Mouse (Mus musculus): Measurements from ENCODE around the gene Smtnl2. TPM values are rescaled to one million over a fixed set of nuclear protein-coding genes. Genes with fewer than 3 reads are reported as not detected.
"Not testable (repeated sequence)": the region's sequence is repeated elsewhere in the genome, so short reads cannot be mapped to it uniquely, and the experiment has no call there.

Smtnl2 gene
- polyA plus RNA-seq, 1 experiment: not detected

DNA sequence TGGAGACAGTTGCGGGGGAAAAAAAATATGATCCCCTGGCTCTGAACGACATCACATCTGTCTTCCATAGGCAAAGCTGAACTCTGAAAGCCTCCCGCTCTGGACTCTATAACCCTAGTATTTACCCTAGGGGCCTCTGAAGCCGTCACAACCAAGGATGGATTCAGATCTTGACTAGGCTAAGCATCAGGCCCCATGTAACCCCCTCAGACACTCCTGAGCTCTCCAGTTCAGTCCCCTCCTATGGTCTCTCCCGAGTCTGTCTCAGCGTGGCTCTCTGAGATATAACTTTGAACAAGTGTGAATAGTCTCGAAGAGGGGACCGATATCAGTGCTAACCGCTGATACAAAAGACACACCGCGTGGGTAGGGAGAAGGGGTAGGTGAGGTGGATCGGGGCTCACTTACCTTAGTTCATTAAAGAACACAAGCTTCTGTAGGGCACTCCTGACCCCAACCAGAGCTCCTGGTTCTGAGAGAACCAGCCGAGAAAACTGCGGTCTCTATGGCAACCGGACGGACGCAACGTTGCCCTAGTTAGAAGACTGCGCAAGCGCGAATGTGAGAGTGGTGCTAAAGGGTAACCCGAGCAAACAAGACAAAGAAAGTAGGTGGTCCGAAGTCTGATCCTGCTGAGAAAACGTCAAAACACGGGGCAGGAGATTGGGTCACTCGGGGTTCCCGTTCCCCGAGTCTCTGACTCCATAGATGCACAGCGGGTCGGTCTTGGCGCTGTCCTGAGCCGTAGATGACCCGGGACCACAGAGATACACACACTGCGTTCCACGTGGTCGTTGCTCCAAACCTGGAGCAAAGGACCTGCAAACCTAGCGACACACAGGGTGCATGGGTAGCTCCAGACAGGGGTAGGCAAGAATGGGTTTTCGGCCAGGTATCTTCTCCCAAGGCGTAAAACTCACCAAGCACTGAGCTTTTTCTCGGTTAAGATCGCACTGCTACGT lies 49.8 kb downstream of the Smtnl2 start:
- Histone ChIP-seq H3K4me3 (replicated peaks) (peak overlapping the region; percentile 1), H3K36me3 (ENCODE audit: control insufficient read depth) (no peaks in the 10 kb centered on the region), H3K4me1 (ENCODE audit: control insufficient read depth) (peaks cover 3% of the 10 kb centered on the region; the same call in 1 of the 2 replicates), H3K9me3 (ENCODE audit: control insufficient read depth, low read length) (no peaks in the 10 kb centered on the region), H3K27me3 (ENCODE audit: control insufficient read depth) (peaks cover 20% of the 10 kb centered on the region)
- TF ChIP-seq GATA1 (IDR thresholded peaks at IDR 0.05; ENCODE audit: low read length) (no peak), TAL1 (IDR thresholded peaks at IDR 0.05; ENCODE audit: low read length) (no peak)

DNA sequence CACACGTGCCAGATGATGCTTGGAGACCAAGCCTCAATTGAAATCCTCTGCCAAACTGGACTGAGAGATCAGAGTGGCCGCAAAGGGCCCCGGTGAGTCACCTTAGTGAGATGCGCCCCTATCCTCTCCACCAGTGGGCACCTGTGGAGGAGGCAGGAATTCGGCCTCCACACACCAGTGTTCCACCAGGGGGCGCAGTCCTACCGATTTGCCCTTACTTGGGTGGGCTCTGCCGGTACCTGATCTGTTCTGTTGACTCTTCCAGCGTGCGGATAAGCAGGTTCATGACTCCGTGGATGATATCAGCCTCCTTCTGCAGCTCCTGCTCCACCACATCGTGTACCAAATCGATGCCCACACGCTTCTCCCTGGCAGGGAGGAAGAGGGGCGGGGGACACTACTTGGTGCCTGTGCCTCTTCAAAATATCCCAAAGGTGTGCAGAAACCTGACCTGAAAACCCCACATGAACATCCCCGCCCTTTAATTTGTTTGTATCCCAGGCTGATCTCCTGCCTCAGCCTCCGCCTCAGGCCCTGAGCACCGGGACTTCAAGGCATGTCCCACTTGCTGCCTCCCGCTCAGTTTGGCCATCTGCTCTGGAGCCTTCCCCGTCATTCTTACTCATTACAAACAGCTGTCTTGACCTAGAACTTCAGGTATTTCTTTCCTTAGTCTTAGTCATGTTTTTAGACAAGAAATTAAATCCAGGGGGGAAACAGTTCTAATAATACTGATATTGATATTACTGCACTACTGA lies 56.4 kb downstream of the Smtnl2 start:
- TF ChIP-seq TAL1 (IDR thresholded peaks at IDR 0.05; ENCODE audit: low read length): no peak
- Histone ChIP-seq H3K9me3 (ENCODE audit: control insufficient read depth, low read length) (no peaks in the 10 kb centered on the region), H3K27me3 (ENCODE audit: control insufficient read depth) (no peaks in the 10 kb centered on the region), H3K4me1 (ENCODE audit: control insufficient read depth) (no peaks in the 10 kb centered on the region), H3K36me3 (ENCODE audit: control insufficient read depth) (no peaks in the 10 kb centered on the region), H3K4me3 (replicated peaks) (no peak overlapping the region)

DNA sequence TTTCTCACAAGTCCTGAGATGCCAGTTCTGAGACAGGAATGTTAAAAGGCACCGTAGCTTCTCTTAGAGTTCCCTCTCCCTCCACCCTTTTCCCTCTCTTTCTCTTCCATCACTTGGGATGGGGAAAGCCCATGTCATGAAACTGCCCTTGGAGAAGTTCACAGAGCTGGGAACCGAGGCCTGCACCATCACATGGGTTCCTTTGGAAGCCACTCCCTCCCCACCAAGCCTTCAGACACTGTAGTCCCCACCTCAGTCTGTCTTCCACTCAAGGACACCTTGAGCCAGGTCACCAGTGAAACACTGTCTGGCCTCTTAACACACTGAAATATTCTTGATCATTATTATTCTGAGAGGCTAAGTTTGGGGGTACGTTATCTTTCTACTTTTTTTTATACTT lies 58.3 kb downstream of the Smtnl2 start:
- H3K9me3 ChIP-seq (ENCODE audit: control insufficient read depth, low read length): no peaks in the 10 kb centered on the region
- H3K36me3 ChIP-seq (ENCODE audit: control insufficient read depth): no peaks in the 10 kb centered on the region
- no peaks in the 10 kb centered on the region for H3K4me1 ChIP-seq (ENCODE audit: control insufficient read depth)
- no peak overlapping the region for H3K4me3 ChIP-seq (replicated peaks)
- H3K27me3 ChIP-seq (ENCODE audit: control insufficient read depth): no peaks in the 10 kb centered on the region
- TF ChIP-seq TAL1 (IDR thresholded peaks at IDR 0.05; ENCODE audit: low read length): no peak
- no peak for TF ChIP-seq GATA1 (IDR thresholded peaks at IDR 0.05; ENCODE audit: low read length)

GRCm38 (mm10) chr11:72352272-72352671 lies 59.2 kb downstream of the Smtnl2 start:
- no peak for TF ChIP-seq GATA1 (IDR thresholded peaks at IDR 0.05; ENCODE audit: low read length)
- no peak for TF ChIP-seq TAL1 (IDR thresholded peaks at IDR 0.05; ENCODE audit: low read length)
- no peaks in the 10 kb centered on the region for H3K27me3 ChIP-seq (ENCODE audit: control insufficient read depth)
- no peaks in the 10 kb centered on the region for H3K36me3 ChIP-seq (ENCODE audit: control insufficient read depth)
- H3K4me3 ChIP-seq (replicated peaks): no peak overlapping the region
- H3K9me3 ChIP-seq (ENCODE audit: control insufficient read depth, low read length): no peaks in the 10 kb centered on the region
- H3K4me1 ChIP-seq (ENCODE audit: control insufficient read depth): no peaks in the 10 kb centered on the region

- no peaks in the 10 kb centered on the region for H3K36me3 ChIP-seq (ENCODE audit: control insufficient read depth)
- no peaks in the 10 kb centered on the region for H3K4me1 ChIP-seq (ENCODE audit: control insufficient read depth)
- H3K27me3 ChIP-seq (ENCODE audit: control insufficient read depth): no peaks in the 10 kb centered on the region
- H3K9me3 ChIP-seq (ENCODE audit: control insufficient read depth, low read length): no peaks in the 10 kb centered on the region
- H3K4me3 ChIP-seq (replicated peaks): no peak overlapping the region
- no peak for TF ChIP-seq TAL1 (IDR thresholded peaks at IDR 0.05; ENCODE audit: low read length)
- no peak for TF ChIP-seq GATA1 (IDR thresholded peaks at IDR 0.05; ENCODE audit: low read length)
Measured at GRCm38 (mm10) chr11:72349652-72350051, 61.9 kb downstream of the Smtnl2 start.

DNA sequence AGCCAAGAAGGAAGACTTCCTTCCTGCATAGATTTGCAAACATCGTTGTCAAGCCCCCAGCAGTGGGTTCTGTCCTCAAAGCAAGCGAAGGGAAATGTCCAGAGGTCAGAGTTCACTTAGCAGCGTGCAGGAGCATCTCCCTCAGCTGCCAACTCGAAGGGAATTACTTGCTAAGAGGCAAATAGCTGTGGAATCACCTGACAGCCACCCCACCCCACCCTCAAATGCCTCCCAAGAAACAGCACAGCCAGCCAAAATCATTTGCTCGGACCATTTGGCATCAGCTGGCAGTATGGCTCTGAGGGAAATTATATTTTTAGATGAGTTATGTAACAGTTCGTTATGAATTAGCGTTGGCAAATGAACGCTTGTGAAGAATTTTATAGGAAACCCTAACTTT lies 62.5 kb downstream of the Smtnl2 start:
- H3K27me3 ChIP-seq (ENCODE audit: control insufficient read depth): no peaks in the 10 kb centered on the region
- no peak overlapping the region for H3K4me3 ChIP-seq (replicated peaks)
- no peaks in the 10 kb centered on the region for H3K9me3 ChIP-seq (ENCODE audit: control insufficient read depth, low read length)
- no peaks in the 10 kb centered on the region for H3K4me1 ChIP-seq (ENCODE audit: control insufficient read depth)
- TF ChIP-seq TAL1 (IDR thresholded peaks at IDR 0.05; ENCODE audit: low read length): no peak
- no peaks in the 10 kb centered on the region for H3K36me3 ChIP-seq (ENCODE audit: control insufficient read depth)

DNA sequence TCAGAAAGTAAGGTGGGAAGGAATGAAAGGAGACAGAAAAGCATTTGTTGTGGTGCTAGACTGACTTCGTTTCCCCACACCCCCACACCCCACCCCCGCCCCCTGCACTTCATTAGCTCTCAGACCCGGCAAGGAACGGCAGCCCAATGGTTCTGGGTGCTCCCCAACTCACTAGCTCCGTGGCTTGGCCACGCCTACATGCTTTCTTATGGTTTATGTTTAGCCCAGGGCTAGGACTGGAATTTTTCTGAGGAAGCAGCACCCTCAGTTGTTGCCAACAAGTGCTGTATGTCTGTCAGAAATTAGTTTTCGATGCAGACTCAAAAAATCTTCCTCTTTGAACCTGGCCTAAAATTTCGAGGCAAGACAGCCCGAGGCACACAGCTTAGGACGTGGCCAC lies 63.0 kb downstream of the Smtnl2 start:
- H3K4me1 ChIP-seq (ENCODE audit: control insufficient read depth): no peaks in the 10 kb centered on the region
- no peaks in the 10 kb centered on the region for H3K9me3 ChIP-seq (ENCODE audit: control insufficient read depth, low read length)
- no peaks in the 10 kb centered on the region for H3K27me3 ChIP-seq (ENCODE audit: control insufficient read depth)
- H3K36me3 ChIP-seq (ENCODE audit: control insufficient read depth): no peaks in the 10 kb centered on the region
- TF ChIP-seq GATA1 (IDR thresholded peaks at IDR 0.05; ENCODE audit: low read length) (no peak), TAL1 (IDR thresholded peaks at IDR 0.05; ENCODE audit: low read length) (no peak)
- no peak overlapping the region for H3K4me3 ChIP-seq (replicated peaks)

DNA sequence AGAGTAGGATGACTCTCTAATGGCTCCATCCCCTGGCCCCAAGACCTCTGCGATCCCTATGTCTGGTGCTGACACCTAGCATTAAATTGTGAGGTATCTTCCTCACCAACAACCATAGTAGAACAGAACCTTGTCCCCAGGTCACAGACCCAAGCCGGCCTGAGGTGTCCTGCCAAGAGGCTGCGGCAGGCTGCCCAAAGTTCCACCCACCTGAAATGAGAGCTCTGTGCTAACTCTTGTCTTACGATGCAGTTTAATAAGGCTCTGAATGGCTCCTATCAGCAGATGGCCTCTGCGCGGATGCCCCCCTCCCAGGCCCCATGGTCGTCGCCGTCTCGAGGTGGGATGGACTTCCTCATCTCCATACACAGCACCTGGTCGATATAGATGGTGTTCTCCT lies 67.0 kb downstream of the Smtnl2 start:
- H3K4me3 ChIP-seq (replicated peaks): no peak overlapping the region
- TF ChIP-seq GATA1 (IDR thresholded peaks at IDR 0.05; ENCODE audit: low read length) (no peak), TAL1 (IDR thresholded peaks at IDR 0.05; ENCODE audit: low read length) (no peak)
- H3K4me1 ChIP-seq (ENCODE audit: control insufficient read depth): no peaks in the 10 kb centered on the region
- no peaks in the 10 kb centered on the region for H3K9me3 ChIP-seq (ENCODE audit: control insufficient read depth, low read length)
- H3K27me3 ChIP-seq (ENCODE audit: control insufficient read depth): no peaks in the 10 kb centered on the region
- no peaks in the 10 kb centered on the region for H3K36me3 ChIP-seq (ENCODE audit: control insufficient read depth)

- Histone ChIP-seq H3K4me3 (replicated peaks) (no peak overlapping the region), H3K9me3 (ENCODE audit: control insufficient read depth, low read length) (no peaks in the 10 kb centered on the region), H3K36me3 (ENCODE audit: control insufficient read depth) (no peaks in the 10 kb centered on the region), H3K4me1 (ENCODE audit: control insufficient read depth) (no peaks in the 10 kb centered on the region), H3K27me3 (ENCODE audit: control insufficient read depth) (no peaks in the 10 kb centered on the region)
- TF ChIP-seq TAL1 (IDR thresholded peaks at IDR 0.05; ENCODE audit: low read length) (no peak), GATA1 (IDR thresholded peaks at IDR 0.05; ENCODE audit: low read length) (no peak)
Measured at GRCm38 (mm10) chr11:72343904-72344303, 67.6 kb downstream of the Smtnl2 start.

- H3K4me3 ChIP-seq (replicated peaks); H3K36me3 ChIP-seq (ENCODE audit: control insufficient read depth); H3K4me1 ChIP-seq (ENCODE audit: control insufficient read depth); H3K27me3 ChIP-seq (ENCODE audit: control insufficient read depth); H3K9me3 ChIP-seq (ENCODE audit: control insufficient read depth, low read length): not testable (repeated sequence)
Measured at GRCm38 (mm10) chr11:72343238-72343625, 68.3 kb downstream of the Smtnl2 start.

All from erythroblast, embryonic 14.5 days (primary cell).